Mouse (Mus musculus): Measurements from ENCODE around the gene Ddb2. TPM values are rescaled to one million over a fixed set of nuclear protein-coding genes. Genes with fewer than 3 reads are reported as not detected.

The Ddb2 gene
- polyA plus RNA-seq, 1 experiment from 2014 or later = 20.6 TPM

Other genes starting within 250 kb of the Ddb2 start
- gene Rapsn, start 201.4 kb downstream of the Ddb2 start, polyA plus RNA-seq (2015; fragmentation: Nextera tagmentation; extraction: Ambion mirVana) = 2.4 and 3.0 TPM in 2 replicates
- 357 and 361 TPM in 2 replicates for gene Psmc3, start 183.0 kb downstream of the Ddb2 start, polyA plus RNA-seq (2015; fragmentation: Nextera tagmentation; extraction: Ambion mirVana)
- 44.6 and 57.9 TPM in 2 replicates for gene Slc39a13, start 166.6 kb downstream of the Ddb2 start, polyA plus RNA-seq (2015; fragmentation: Nextera tagmentation; extraction: Ambion mirVana)
- 3.3 and 4.2 TPM in 2 replicates for gene Spi1, start 154.6 kb downstream of the Ddb2 start, polyA plus RNA-seq (2015; fragmentation: Nextera tagmentation; extraction: Ambion mirVana)
- 0.30 and 0.44 TPM in 2 replicates for gene Mybpc3, start 118.8 kb downstream of the Ddb2 start, polyA plus RNA-seq (2015; fragmentation: Nextera tagmentation; extraction: Ambion mirVana)
- 9.9 and 10.5 TPM in 2 replicates for gene Madd, start 53.1 kb downstream of the Ddb2 start, polyA plus RNA-seq (2015; fragmentation: Nextera tagmentation; extraction: Ambion mirVana)
- gene Nr1h3, start 34.1 kb downstream of the Ddb2 start, polyA plus RNA-seq (2015; fragmentation: Nextera tagmentation; extraction: Ambion mirVana) = 3.5 and 4.6 TPM in 2 replicates
- gene Acp2, start 34.1 kb downstream of the Ddb2 start, polyA plus RNA-seq (2015; fragmentation: Nextera tagmentation; extraction: Ambion mirVana) = 28.8 and 29.7 TPM in 2 replicates
- gene Pacsin3, start 19.0 kb upstream of the Ddb2 start, polyA plus RNA-seq (2015; fragmentation: Nextera tagmentation; extraction: Ambion mirVana) = 47.7 and 49.6 TPM in 2 replicates
- 92.9 and 96.5 TPM in 2 replicates for gene Arfgap2, start 28.0 kb upstream of the Ddb2 start, polyA plus RNA-seq (2015; fragmentation: Nextera tagmentation; extraction: Ambion mirVana)
- gene 1110051M20Rik, start 207.7 kb upstream of the Ddb2 start, polyA plus RNA-seq (2015; fragmentation: Nextera tagmentation; extraction: Ambion mirVana) = 66.9 and 68.9 TPM in 2 replicates
- gene Lrp4, start 220.5 kb upstream of the Ddb2 start, polyA plus RNA-seq (2015; fragmentation: Nextera tagmentation; extraction: Ambion mirVana) = 7.6 and 9.0 TPM in 2 replicates